Mouse (Mus musculus) left cerebral cortex, postnatal 10 days (tissue): ENCODE results near the gene Trpc5. TPM values are rescaled to one million over a fixed set of nuclear protein-coding genes. Genes with fewer than 3 reads are reported as not detected.

Experiments used
- DNase-seq, 2 experiments: peaks; one replicate each; pipeline ENCODE4 v3.0.0; 2021 to 2022; ENCODE audit warnings: low spot score in 2 of 2, mixed read lengths in 1 of 2; ENCODE audit errors: extremely low spot score in 1 of 2
- intact Hi-C: fragments of 180-260 bp; cut with DNase I; formaldehyde crosslinking; loops from one replicate; pipeline ENCODE4 v1.15.1; 2025
- total RNA-seq, 2 experiments: library from RNA; stranded (reverse); gene quantifications; 2 replicates each; pipeline ENCODE4 v1.2.3; 2021

The Trpc5 gene
- total RNA-seq, 2 experiments from 2014 or later: 31.7 to 40.9 TPM

GRCm38 (mm10) chrX:144403526-144403925, 284.5 kb downstream of the Trpc5 start:
- peak; percentile 22 to 33 for DNase-seq
- intact Hi-C loops: loop anchor here (2.0 kb wide), 1 partner anchor 903 kb away; no protein-coding TSS in a partner anchor

- no peak for DNase-seq
- intact Hi-C loops: no loop called here
Measured at GRCm38 (mm10) chrX:144374196-144374595, 313.8 kb downstream of the Trpc5 start.

- intact Hi-C loops: no loop called here
- DNase-seq: no peak
Measured at GRCm38 (mm10) chrX:144338355-144338754, 349.6 kb downstream of the Trpc5 start.

GRCm38 (mm10) chrX:144337938-144338337, 350.0 kb downstream of the Trpc5 start:
- DNase-seq: no peak
- intact Hi-C loops: no loop called here

GRCm38 (mm10) chrX:144335332-144336015, 352.5 kb downstream of the Trpc5 start:
- intact Hi-C loops: no loop called here
- DNase-seq: no peak

Other genes with a start within 250 kb of the Trpc5 start
- gene Trpc5os, start 231.6 kb downstream of the Trpc5 start, total RNA-seq: not detected
- 1 to 10 TPM; 2.7 to 3.2 TPM for gene Rtl4, start 727 bp upstream of the Trpc5 start, total RNA-seq